Mouse (Mus musculus) hindbrain, embryonic 16.5 days (tissue): Measurements from ENCODE around the gene Rangrf. TPM values are rescaled to one million over a fixed set of nuclear protein-coding genes. Genes with fewer than 3 reads are reported as not detected.
"Not testable (repeated sequence)": the region's sequence is repeated elsewhere in the genome, so short reads cannot be mapped to it uniquely, and the experiment has no call there.

ENCODE experiments used
- ATAC-seq: fragments of 200-750 bp; cut with Nextera tagmentation; 2 replicates; pipeline ENCODE4 v1.8.0; 2017; ENCODE audit warnings: moderate TSS enrichment, moderate library complexity
- H3K27ac ChIP-seq: fragments of 300-500 bp; sonication (generic); 2 replicates; pipeline ENCODE4 v1.5.1; 2014; ENCODE audit warnings: low read depth, mild to moderate bottlenecking, control low read depth, low read length, moderate library complexity
- H3K27me3 ChIP-seq: fragments of 300-500 bp; sonication (generic); replicated peaks from 2 replicates; pipeline ENCODE4 v1.6.1; 2014; ENCODE audit warnings: low read length; ENCODE audit not compliant: control insufficient read depth, insufficient read depth
- H3K36me3 ChIP-seq: fragments of 300-500 bp; sonication (generic); 2 replicates; pipeline ENCODE4 v1.6.1; 2014; ENCODE audit warnings: mild to moderate bottlenecking, low read length, moderate library complexity, mixed read lengths; ENCODE audit not compliant: control insufficient read depth, insufficient read depth
- H3K4me1 ChIP-seq: fragments of 300-500 bp; sonication (generic); 2 replicates; pipeline ENCODE4 v1.6.1; 2014; ENCODE audit warnings: low read depth, low read length; ENCODE audit not compliant: control insufficient read depth, insufficient read depth
- H3K4me2 ChIP-seq: fragments of 300-500 bp; sonication (generic); 2 replicates; pipeline ENCODE4 v1.6.1; 2014; ENCODE audit warnings: mild to moderate bottlenecking, low read length, control low read depth, moderate library complexity
- H3K4me3 ChIP-seq: fragments of 300-500 bp; sonication (generic); 2 replicates; pipeline ENCODE4 v1.5.1; 2014; ENCODE audit warnings: mild to moderate bottlenecking, low read length, control low read depth, moderate library complexity
- H3K9ac ChIP-seq: fragments of 300-500 bp; sonication (generic); 2 replicates; pipeline ENCODE4 v1.6.1; 2014; ENCODE audit warnings: low read depth, mild to moderate bottlenecking, control low read depth, low read length, moderate library complexity
- H3K9me3 ChIP-seq: fragments of 300-500 bp; sonication (generic); 2 replicates; pipeline ENCODE4 v1.6.1; 2014; ENCODE audit warnings: mild to moderate bottlenecking, low read length, moderate library complexity; ENCODE audit not compliant: control insufficient read depth
- WGBS: fragments of 180-500 bp; shearing (Covaris S2); extraction: QIAGEN DNeasy Blood & Tissue Kit; methylation state at CpG from one replicate; pipeline ENCODE4 v1.1.7; 2014; 5-methylcytosine and 5-hydroxymethylcytosine counted together
- polyA plus RNA-seq: library from polyadenylated mRNA; unstranded; fragments of >200 nt; fragmentation: Nextera tagmentation; extraction: Ambion mirVana; gene quantifications from 2 replicates; pipeline ENCODE4 v1.2.1, GENCODE M21; 2015

Rangrf gene
- polyA plus RNA-seq, 1 experiment from 2014 or later = 36.9 TPM

DNA sequence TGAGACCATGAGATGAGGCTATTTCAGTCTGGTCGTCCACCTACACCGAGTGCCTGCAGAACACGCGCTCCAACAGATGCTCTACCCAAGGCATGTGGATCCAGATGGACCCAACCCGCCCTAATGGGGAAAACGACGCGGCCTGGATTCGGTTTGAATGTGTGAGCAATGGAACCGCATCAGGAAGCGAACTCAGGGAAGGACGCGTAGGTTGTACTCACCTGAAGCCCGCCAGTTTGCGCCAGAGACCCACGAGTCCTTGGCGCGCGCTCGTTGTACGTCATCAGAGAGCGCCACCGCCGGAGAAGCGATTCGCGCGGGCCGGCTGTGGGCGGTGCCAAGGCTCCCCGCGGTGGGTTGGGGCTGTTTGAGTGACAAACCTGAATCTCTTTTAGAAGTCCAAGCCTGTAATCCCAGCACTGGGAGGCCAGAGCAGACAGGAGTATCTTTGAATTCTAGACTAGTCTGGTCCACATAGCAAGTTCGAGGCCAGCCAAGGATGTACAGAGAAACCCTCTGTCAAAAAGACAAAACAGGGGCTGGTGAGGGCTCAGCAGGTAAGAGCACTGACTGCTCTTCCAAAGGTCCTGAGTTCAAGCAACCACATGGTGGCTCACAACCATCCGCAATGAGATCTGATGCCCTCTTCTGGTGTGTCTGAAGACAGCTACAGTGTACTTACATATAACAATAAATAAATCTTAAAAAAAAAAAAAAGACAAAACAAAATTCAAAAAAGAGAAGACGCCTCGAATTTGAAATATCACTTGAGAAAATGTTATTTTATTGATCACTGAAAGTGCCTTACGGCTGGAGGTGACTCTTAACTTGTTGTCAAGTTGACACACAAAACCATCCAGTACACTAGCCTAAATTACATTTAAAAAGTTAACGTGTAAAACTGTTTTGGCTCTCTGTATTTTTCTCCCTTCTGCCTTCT lies 33.5 kb upstream of the Rangrf start, which contains the start of gene Pfas:
TSS of gene Pfas (minus strand) at position 279 of the 940 bp plus-strand sequence.
- ATAC-seq = peak; percentile 83
- Histone ChIP-seq H3K9ac (peak within 1 kb of the TSS; percentile 61), H3K27me3 (no peaks in the 10 kb centered on the region), H3K4me3 (peak within 1 kb of the TSS; percentile 55), H3K36me3 (no peaks in the 10 kb centered on the region), H3K4me1 (peaks cover 15% of the 10 kb centered on the region), H3K4me2 (peak within 1 kb of the TSS; percentile 56), H3K27ac (peak within 1 kb of the TSS; percentile 54; the same call in 1 of the 2 replicates), H3K9me3 (no peaks in the 10 kb centered on the region)
- WGBS = 9% methylated on average over 38 of the region's 38 CpGs

DNA sequence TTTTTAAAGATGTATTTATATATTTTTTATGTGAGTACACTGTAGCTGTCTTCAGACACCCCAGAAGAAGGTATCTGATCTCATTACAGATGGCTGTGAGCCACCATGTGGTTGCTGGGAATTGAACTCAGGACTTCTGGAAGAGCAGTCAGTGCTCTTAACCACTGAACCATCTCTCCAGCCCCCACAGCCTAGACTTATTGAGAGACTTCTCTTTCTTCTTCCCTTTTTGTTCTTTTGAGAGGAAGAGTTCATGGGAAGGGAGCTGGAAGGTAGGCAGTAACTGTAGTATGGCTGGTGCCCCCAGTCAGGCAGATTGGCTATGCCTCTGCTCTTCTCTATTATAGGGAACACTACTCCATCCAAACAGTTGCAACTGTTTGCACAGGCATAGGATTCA lies 31.6 kb upstream of the Rangrf start:
- H3K9me3 ChIP-seq, H3K36me3 ChIP-seq, H3K27me3 ChIP-seq, H3K4me3 ChIP-seq, H3K9ac ChIP-seq, H3K27ac ChIP-seq, H3K4me2 ChIP-seq, ATAC-seq: not testable (repeated sequence)
- H3K4me1 ChIP-seq = peaks cover 15% of the 10 kb centered on the region

- peaks cover 10% of the 10 kb centered on the region for H3K4me1 ChIP-seq
- no peak overlapping the region for H3K27ac ChIP-seq
- H3K27me3 ChIP-seq = no peaks in the 10 kb centered on the region
- no peak overlapping the region for H3K4me2 ChIP-seq
- no peak overlapping the region for H3K4me3 ChIP-seq
- no peak overlapping the region for H3K9ac ChIP-seq
- no peaks in the 10 kb centered on the region for H3K9me3 ChIP-seq
- H3K36me3 ChIP-seq = peaks cover 15% of the 10 kb centered on the region
- WGBS = 91% methylated on average over 7 of the region's 7 CpGs
- ATAC-seq = no peak
Observed at GRCm38 (mm10) chr11:69005193-69005592, 30.2 kb upstream of the Rangrf start.

DNA sequence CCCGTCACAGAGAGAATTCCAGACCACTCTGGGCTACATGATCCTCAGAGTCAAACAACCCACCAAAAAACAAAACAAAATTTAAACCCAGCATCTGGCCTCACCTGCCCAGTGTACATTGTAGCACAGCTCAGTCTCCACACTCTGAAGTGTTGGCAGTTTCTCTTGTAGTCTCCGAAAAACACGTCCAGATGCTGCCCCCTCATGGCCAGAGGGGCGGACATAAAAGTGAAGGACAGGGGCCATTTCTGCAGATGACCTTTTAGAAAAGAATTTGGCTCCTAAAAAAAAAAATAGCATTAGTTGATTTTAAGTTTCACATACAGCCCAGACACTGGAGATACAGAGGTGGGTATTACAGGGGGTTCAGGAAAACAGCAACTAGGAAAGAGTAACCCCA lies 28.6 kb upstream of the Rangrf start:
- WGBS = 63% methylated on average over 4 of the region's 4 CpGs
- no peak for ATAC-seq
- Histone ChIP-seq H3K27me3 (no peaks in the 10 kb centered on the region), H3K9me3 (no peaks in the 10 kb centered on the region), H3K36me3 (peaks cover 21% of the 10 kb centered on the region), H3K4me3 (no peak overlapping the region), H3K27ac (no peak overlapping the region), H3K4me2 (no peak overlapping the region), H3K9ac (no peak overlapping the region), H3K4me1 (peaks cover 10% of the 10 kb centered on the region)

DNA sequence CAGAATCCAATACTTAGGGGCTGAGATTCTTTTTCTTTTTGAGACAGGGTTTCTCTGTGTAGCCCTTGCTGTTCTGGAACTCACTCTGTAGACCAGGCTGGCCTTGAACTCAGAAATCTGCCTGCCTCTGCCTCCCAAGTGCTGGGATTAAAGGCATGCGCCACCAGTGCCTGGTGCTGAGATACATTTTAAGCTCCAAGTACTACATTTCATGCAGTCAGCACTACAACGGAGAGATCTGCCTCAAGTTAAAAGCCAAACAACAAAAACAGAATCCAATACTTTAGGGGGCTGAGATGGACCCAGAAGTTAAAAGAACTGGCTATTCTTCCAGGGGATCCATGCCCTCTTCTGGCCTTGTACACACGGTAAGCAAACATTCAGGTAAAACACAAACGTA lies 27.8 kb upstream of the Rangrf start:
- not testable (repeated sequence) for H3K9ac ChIP-seq, H3K9me3 ChIP-seq, H3K4me2 ChIP-seq, ATAC-seq, H3K4me1 ChIP-seq, H3K27ac ChIP-seq, H3K27me3 ChIP-seq, H3K4me3 ChIP-seq
- H3K36me3 ChIP-seq = peaks cover 24% of the 10 kb centered on the region
- 97% methylated on average over 4 of the region's 4 CpGs for WGBS

DNA sequence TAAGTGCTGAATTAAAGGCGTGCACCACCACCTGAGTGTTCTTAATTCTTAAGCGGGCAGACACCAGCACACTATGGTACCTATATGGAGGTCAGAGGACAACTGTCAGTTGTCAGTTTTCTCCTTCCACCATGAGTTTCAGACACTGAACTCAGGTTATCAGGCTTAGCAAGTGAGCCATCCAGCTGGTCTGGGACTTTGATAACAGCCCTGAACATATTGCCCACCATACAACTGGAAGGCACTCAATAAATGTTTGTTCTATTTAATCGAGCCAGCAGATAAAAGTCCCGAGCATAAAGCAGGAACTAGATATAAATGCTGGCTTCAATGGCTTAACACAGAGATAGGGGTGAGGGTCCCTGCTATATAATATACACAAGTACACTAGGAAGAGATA lies 22.1 kb upstream of the Rangrf start:
- Histone ChIP-seq H3K36me3 (peaks cover 58% of the 10 kb centered on the region), H3K27ac (no peak overlapping the region)
- WGBS = 96% methylated on average over 4 of the region's 4 CpGs

GRCm38 (mm10) chr11:68994377-68994776 lies 19.4 kb upstream of the Rangrf start:
- Histone ChIP-seq H3K36me3 (peaks cover 54% of the 10 kb centered on the region), H3K4me3 (no peak overlapping the region), H3K9ac (no peak overlapping the region), H3K9me3 (no peaks in the 10 kb centered on the region), H3K4me1 (no peaks in the 10 kb centered on the region), H3K27me3 (no peaks in the 10 kb centered on the region), H3K27ac (no peak overlapping the region), H3K4me2 (no peak overlapping the region)
- no peak for ATAC-seq
- WGBS = 96% methylated on average over 3 of the region's 3 CpGs

More for the DNA sequence above, 22.1 kb upstream of the Rangrf start:
- H3K9me3 ChIP-seq = no peaks in the 10 kb centered on the region
- ATAC-seq = no peak
- no peak overlapping the region for H3K9ac ChIP-seq
- H3K27me3 ChIP-seq = no peaks in the 10 kb centered on the region
- no peak overlapping the region for H3K4me2 ChIP-seq
- no peaks in the 10 kb centered on the region for H3K4me1 ChIP-seq
- H3K4me3 ChIP-seq = no peak overlapping the region

DNA sequence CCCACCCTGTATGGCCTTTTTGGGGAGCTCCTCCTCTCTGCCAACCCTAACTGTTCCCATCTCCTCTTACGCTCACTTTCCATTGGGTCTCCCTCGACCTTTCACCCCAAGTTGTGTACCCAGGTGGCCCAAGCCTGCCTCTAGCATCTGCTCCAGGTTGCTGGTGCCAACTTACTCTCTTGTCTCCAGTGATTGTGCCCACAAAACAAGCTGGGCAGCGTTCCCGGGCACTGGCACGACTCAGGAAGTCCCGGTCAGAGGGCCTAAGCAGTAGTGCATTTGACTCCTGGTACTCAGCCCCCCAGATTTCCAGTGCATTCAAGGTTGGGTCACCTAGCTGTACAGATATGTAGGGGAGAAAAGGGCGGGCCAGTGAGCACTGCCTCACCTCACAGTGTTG lies 18.1 kb upstream of the Rangrf start:
- ATAC-seq = no peak
- no peak overlapping the region for H3K4me2 ChIP-seq
- no peaks in the 10 kb centered on the region for H3K4me1 ChIP-seq
- H3K27ac ChIP-seq = no peak overlapping the region
- no peak overlapping the region for H3K9ac ChIP-seq
- H3K27me3 ChIP-seq = no peaks in the 10 kb centered on the region
- no peaks in the 10 kb centered on the region for H3K9me3 ChIP-seq
- H3K4me3 ChIP-seq = no peak overlapping the region
- WGBS = 90% methylated on average over 7 of the region's 7 CpGs
- H3K36me3 ChIP-seq = peaks cover 60% of the 10 kb centered on the region

GRCm38 (mm10) chr11:68988341-68988740 lies 13.4 kb upstream of the Rangrf start:
- Histone ChIP-seq H3K27me3 (no peaks in the 10 kb centered on the region), H3K4me2 (no peak overlapping the region), H3K27ac (no peak overlapping the region), H3K9ac (no peak overlapping the region), H3K36me3 (peaks cover 38% of the 10 kb centered on the region), H3K9me3 (no peaks in the 10 kb centered on the region), H3K4me1 (no peaks in the 10 kb centered on the region), H3K4me3 (no peak overlapping the region)
- no peak for ATAC-seq
- WGBS = 87% methylated on average over 17 of the region's 17 CpGs
